Mouse (Mus musculus) gastrocnemius, postnatal 4 days (tissue): Measurements from ENCODE around the gene Atg2a. TPM values are rescaled to one million over a fixed set of nuclear protein-coding genes. Genes with fewer than 3 reads are reported as not detected.
"Not testable (repeated sequence)": the region's sequence is repeated elsewhere in the genome, so short reads cannot be mapped to it uniquely, and the experiment has no call there.

Experiments used
- DNase-seq, 2 experiments: peaks; one replicate each; pipeline ENCODE4 v3.0.0; 2021 to 2022; ENCODE audit warnings: low spot score in 2 of 2, mixed read lengths in 2 of 2
- total RNA-seq, 2 experiments: library from RNA; stranded (reverse); gene quantifications; 2 replicates each; pipeline ENCODE4 v1.2.3; 2021

The Atg2a gene
- total RNA-seq, 2 experiments from 2014 or later = 15.5 to 16.7 TPM

GRCm38 (mm10) chr19:6292262-6292661 is 50.8 kb downstream of the Atg2a start:
- DNase-seq = no peak

GRCm38 (mm10) chr19:6294301-6294700 is 52.8 kb downstream of the Atg2a start:
- DNase-seq = no peak

- no peak for DNase-seq
Measured at GRCm38 (mm10) chr19:6296551-6297210, 55.2 kb downstream of the Atg2a start.

- no peak for DNase-seq
Measured at GRCm38 (mm10) chr19:6297641-6298040, 56.2 kb downstream of the Atg2a start.

GRCm38 (mm10) chr19:6299003-6299402 is 57.5 kb downstream of the Atg2a start:
- DNase-seq = no peak

- DNase-seq = no peak
Measured at GRCm38 (mm10) chr19:6299450-6300267, 58.2 kb downstream of the Atg2a start.

- DNase-seq = no peak
Measured at GRCm38 (mm10) chr19:6300402-6300841, 59.0 kb downstream of the Atg2a start.

- no peak for DNase-seq
Measured at GRCm38 (mm10) chr19:6302114-6302513, 60.6 kb downstream of the Atg2a start.

- DNase-seq = peak in 1 of 2 experiments; percentile 54
Measured at GRCm38 (mm10) chr19:6302522-6302921, 61.1 kb downstream of the Atg2a start.

- no peak for DNase-seq
Measured at GRCm38 (mm10) chr19:6303831-6304230, 62.4 kb downstream of the Atg2a start.

- peak; percentile 84 to 91 for DNase-seq
Measured at GRCm38 (mm10) chr19:6304787-6305516, 63.5 kb downstream of the Atg2a start.

GRCm38 (mm10) chr19:6305517-6306115 is 64.1 kb downstream of the Atg2a start:
- DNase-seq = no peak

GRCm38 (mm10) chr19:6306137-6306551 is 64.7 kb downstream of the Atg2a start, which contains the start of gene Cdc42bpg:
Cdc42bpg (plus strand) TSS chr19:6306456.
- DNase-seq = peak; percentile 61 to 83

GRCm38 (mm10) chr19:6306586-6306985 is 65.1 kb downstream of the Atg2a start:
- DNase-seq = peak; percentile 85 to 87

GRCm38 (mm10) chr19:6307733-6308531 is 66.5 kb downstream of the Atg2a start:
- DNase-seq = no peak

- DNase-seq = no peak
Measured at GRCm38 (mm10) chr19:6310181-6310580, 68.7 kb downstream of the Atg2a start.

GRCm38 (mm10) chr19:6311783-6312182 is 70.3 kb downstream of the Atg2a start:
- not testable (repeated sequence) for DNase-seq
